Mouse (Mus musculus): ENCODE data around the gene Ctps2.

The Ctps2 gene

GRCm38 (mm10) chrX:162900938-162901337 is at the start of gene Ctps2:
TSS of gene Ctps2 (plus strand) at chrX:162901238.
- no peak for DNase-seq

DNA sequence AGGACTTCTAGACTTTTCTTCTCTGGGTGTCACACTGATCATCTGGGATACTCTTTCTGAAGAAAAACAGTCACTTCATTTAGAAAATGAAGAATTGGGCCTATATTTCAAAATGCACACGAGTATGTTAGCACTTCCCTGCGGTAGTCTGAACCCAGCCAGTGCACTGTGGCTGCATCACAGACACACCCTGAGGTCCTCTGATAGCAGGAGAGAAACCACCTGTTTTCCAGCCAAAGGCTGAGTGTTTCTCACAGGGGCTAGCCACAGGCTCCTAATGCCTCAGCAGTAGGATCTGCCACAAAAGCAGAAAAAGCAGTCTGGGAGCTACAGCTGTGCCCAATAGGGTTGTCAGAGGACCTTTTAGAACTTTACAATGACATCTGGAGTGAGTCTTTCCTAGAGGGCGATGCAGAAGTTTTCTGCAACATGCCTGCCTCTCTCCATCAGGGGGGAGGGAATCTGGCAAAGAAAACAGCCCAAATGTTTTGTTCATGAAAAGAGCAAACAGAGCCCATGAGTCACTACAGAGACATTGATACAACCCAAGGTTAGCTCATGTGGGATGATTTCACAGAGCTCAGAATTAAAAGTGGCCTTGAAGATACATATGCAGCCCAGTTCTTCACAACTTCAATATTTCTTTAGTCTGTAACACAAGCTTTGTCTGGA is 32.6 kb upstream of the Ctps2 start:
- DNase-seq: no peak

- DNase-seq: peak; percentile 10
These were observed 29.1 kb upstream of the Ctps2 start for GRCm38 (mm10) chrX:162871734-162872517.

DNA sequence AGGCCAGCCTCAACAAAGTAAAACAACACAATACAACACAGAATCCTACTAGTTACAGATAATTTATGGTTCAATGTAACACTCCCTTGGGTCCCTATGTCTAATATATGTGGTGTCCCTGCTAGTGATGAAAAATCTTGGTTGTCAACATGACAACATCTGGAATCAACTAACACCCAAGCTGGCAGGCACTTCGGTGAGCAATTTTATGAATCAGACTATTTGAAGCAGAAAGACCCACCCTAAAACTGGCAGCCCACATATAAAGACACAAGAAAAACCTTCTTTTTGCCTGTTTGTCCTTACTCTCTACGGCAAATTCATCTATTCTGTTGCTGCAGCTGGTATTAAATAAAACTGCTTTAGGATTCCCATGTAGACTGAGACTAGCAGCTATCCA is 27.3 kb upstream of the Ctps2 start:
- DNase-seq: no peak

DNA sequence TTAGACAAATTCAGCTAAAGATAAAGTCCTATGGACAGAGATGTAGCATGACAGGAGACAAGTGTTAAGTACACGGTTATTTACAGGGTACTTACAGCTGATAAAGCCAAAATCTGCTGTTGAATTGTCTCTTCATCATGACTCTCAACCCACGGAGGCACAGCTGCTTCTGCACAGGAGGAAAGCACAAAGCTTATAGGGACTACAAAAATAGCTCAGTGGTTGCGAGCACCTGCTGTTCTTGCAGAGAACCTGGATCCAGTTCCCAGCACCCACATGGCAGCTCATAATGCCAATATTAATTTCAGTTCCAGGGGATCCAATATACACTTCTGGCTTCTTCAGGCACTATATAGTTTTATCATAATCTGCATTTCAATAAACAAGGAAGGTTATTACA is 22.8 kb upstream of the Ctps2 start:
- DNase-seq: no peak

GRCm38 (mm10) chrX:162887931-162888511 is 13.0 kb upstream of the Ctps2 start, which contains the start of gene Syap1:
TSS of gene Syap1 (minus strand) at chrX:162888447.
- peak; percentile 89 for DNase-seq

DNA sequence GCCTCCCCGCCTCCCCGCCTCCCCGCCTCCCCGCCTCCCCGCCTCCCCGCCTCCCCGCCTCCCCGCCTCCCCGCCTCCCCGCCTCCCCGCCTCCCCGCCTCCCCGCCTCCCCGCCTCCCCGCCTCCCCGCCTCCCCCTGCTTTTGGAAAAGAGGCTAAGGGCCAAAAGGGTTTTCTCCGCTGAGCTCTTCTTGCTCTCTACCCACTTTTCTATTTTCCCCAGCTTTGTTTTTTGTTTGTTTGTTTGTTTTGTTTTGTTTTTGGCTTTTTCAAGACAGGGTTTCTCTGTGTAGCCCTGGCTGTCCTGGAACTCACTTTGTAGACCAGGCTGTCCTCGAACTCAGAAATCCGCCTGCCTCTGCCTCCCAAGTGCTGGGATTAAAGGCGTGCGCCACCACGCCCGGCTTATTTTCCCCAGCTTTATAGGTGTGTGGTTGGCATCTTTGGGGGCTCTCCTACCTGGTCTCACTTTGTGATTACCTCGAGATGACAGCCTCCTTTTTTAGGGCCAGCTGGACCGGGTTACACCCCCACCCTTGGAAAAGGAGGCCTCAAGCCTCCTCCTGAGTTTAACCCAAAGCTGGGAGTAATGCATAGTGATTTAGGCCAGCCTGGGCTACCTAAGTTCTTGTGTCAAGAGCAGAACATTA is 12.3 kb upstream of the Ctps2 start:
- peak; percentile 3 for DNase-seq

- peak; percentile 47 for DNase-seq
These were observed 467 bp downstream of the Ctps2 start for GRCm38 (mm10) chrX:162901371-162902039.

- DNase-seq: peak; percentile 19
These were observed 1.1 kb downstream of the Ctps2 start for GRCm38 (mm10) chrX:162902040-162902734.

GRCm38 (mm10) chrX:162907554-162907953 is 6.5 kb downstream of the Ctps2 start:
- no peak for DNase-seq

DNA sequence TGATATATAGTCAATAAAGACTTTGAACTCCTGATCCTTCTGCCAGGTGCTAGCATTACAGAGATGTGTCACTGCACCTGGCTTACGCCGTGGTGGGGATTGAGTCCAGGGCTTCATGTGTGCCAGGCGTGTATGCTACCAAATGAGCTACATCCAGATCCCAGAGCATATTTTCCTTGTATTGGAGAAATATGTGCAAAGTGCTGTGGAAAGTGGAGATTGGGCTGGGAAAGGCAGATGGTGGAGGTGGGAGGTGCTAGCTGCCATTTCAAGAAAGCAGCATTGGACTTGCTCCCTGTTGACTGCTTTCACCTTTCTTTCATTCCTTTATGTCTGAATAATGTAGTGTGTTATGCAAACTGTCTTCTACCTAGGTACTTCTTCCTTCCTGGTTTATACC is 12.6 kb downstream of the Ctps2 start:
- no peak for DNase-seq

DNA sequence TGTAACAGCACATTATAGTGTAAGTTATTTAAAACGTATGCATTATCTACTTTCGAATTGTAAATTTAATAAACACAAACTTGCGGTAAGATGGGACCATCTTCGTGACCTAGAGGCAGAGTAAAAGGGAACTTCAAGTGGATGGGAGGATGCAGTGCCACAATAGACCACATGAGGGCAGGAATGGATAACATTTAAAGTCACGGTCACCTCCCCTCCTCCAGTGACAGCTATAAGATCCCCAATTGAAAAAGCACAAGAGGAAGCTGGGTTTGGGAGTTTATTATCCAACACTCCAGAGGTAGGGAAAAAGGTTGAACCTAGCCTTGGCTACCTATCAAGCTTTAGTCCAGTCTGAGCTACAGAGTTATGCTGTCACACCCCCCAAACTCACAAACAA is 14.7 kb downstream of the Ctps2 start:
- peak; percentile 60 for DNase-seq

GRCm38 (mm10) chrX:162921487-162922125 is 20.6 kb downstream of the Ctps2 start:
- no peak for DNase-seq

DNA sequence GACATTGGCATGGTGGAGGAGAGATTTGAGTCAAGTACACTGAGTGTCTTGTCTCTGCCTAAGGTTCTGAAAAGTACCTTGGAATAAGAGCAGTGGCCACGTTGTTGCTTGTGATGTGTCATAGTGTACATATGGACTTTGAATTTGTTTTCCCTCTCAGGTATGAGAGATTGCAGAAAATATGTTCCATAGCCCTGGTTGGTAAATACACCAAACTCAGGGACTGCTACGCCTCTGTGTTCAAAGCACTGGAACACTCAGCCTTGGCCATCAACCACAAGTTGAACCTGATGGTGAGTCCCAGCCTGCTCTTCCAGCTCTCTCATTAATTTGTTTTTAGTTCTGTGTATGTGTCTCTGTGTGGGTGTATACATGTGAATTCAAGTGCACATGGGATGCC is 30.4 kb downstream of the Ctps2 start:
- no peak for DNase-seq

- no peak for DNase-seq
These were observed 41.0 kb downstream of the Ctps2 start for GRCm38 (mm10) chrX:162942027-162942426.

DNA sequence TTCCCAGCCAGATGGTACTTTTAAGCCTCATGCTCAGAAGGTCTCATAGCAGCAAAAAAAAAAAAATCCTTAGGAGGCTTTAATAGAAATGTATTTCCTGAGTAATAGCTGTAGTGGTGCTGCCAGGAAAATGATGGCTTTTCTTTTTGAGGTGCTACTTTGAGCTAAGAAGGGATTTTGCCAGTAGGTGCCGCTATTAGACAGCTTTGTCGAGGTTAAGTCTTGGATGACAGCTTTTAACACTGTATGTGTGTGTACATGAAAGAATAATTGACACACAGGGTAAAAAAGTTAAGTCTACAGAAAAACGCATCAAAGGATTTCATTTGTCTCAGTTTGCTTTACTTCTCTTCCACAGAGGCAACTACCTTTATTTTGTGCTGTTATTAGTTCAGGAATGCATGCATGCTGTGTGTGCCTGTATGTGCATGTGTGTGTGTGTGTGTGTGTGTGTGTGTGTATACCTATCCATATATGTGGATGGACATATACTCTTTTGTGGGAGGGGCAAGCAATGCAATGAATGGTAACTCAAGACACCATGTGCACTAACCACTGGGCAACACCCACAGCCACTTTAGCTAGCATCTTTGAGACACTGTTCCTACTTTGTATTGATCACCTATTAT is 48.9 kb downstream of the Ctps2 start:
- DNase-seq: peak; percentile 46

DNA sequence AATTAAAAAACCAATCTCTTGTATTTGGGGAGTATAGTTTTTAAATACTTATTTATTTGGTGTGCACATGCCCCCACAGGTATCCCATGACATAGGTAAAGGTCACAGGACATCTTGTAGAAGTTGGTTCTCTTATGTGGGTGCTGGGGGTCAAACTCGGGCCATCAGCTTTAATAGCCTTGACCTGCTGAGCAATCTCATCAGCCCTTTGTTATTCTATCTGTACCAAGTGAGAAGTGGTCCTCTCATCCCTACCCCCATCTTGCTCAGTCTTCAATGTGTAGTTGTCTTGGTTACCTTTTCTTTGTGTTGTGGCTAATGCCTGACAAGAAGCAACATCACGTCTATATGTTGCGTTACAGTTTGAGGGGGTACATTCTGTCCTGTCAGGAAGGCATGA is 56.9 kb downstream of the Ctps2 start:
- no peak for DNase-seq

GRCm38 (mm10) chrX:162963840-162964239 is 62.8 kb downstream of the Ctps2 start:
- DNase-seq: no peak

GRCm38 (mm10) chrX:162964383-162964782 is 63.3 kb downstream of the Ctps2 start, which contains the start of gene S100g:
TSS of gene S100g (minus strand) at chrX:162964599.
- no peak for DNase-seq

- DNase-seq: no peak
These were observed 66.4 kb downstream of the Ctps2 start for GRCm38 (mm10) chrX:162967456-162967855.

DNA sequence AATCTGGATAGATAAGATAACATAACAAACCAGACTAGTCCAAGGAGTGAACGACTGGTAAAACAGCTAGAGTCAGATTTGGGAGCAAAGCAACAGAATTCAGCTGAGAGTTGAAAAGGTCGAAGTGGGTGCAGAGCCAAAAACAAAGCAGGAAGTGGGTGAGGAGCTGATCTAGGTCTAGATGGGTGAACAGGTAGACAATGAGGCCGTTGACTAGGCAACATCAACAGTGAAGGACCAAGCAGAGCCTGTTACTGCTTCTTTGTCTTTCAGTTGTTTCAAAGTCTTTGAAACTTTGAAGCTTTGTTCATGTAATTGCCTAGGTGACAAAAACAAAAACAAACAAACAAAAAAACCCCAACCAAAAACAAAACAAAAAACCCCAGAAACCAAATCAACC is 75.2 kb downstream of the Ctps2 start:
- no peak for DNase-seq
